Mouse (Mus musculus): ENCODE measurements at regions not wholly inside any gene's neighbourhood (a gene's known extent, or its start where the extent isn't known, plus 50 kb on each side); places are given as distances from the start of the nearest gene placed in this dataset.

- no peak for ATAC-seq (replicated peaks; ENCODE audit: extremely low read depth, insufficient read depth, low FRiP score)
- H3K36me3 ChIP-seq (ENCODE audit: control insufficient read depth, insufficient read depth) = no peaks in the 10 kb centered on the region
- no peak overlapping the region for H3K4me2 ChIP-seq (ENCODE audit: low read depth, low read length)
- no peak overlapping the region for H3K27ac ChIP-seq (ENCODE audit: low read length)
- H3K4me3 ChIP-seq (ENCODE audit: low read length) = no peak overlapping the region
- no peaks in the 10 kb centered on the region for H3K4me1 ChIP-seq (ENCODE audit: control insufficient read depth, insufficient read depth, low read length)
- WGBS = 84% methylated on average over 10 of the region's 10 CpGs
- H3K9me3 ChIP-seq (replicated peaks; ENCODE audit: control insufficient read depth, low read length) = no peaks in the 10 kb centered on the region
- 0 out of 2 replicates have a peak, but pooled peaks cover 2% of the 10 kb centered on the region for H3K27me3 ChIP-seq (ENCODE audit: control insufficient read depth, insufficient read depth, low read length)
- H3K9ac ChIP-seq (ENCODE audit: low read length) = no peak overlapping the region
Measured at GRCm38 (mm10) chr8:88862846-88863455, 166.1 kb downstream of the Cyld start.

- WGBS = 75% methylated on average over 2 of the region's 2 CpGs
- Histone ChIP-seq H3K4me1 (ENCODE audit: control insufficient read depth, insufficient read depth, low read length) (no peaks in the 10 kb centered on the region), H3K9ac (ENCODE audit: low read length) (no peak overlapping the region), H3K27ac (ENCODE audit: low read length) (no peak overlapping the region), H3K4me3 (ENCODE audit: low read length) (no peak overlapping the region), H3K9me3 (replicated peaks; ENCODE audit: control insufficient read depth, low read length) (0 out of 2 replicates have a peak, but pooled peaks cover 3% of the 10 kb centered on the region), H3K27me3 (ENCODE audit: control insufficient read depth, insufficient read depth, low read length) (0 out of 2 replicates have a peak, but pooled peaks cover 4% of the 10 kb centered on the region), H3K36me3 (ENCODE audit: control insufficient read depth, insufficient read depth) (no peaks in the 10 kb centered on the region), H3K4me2 (ENCODE audit: low read depth, low read length) (no peak overlapping the region)
- ATAC-seq (replicated peaks; ENCODE audit: extremely low read depth, insufficient read depth, low FRiP score) = no peak
Measured at GRCm38 (mm10) chr8:88857216-88857615, 160.4 kb downstream of the Cyld start.

GRCm38 (mm10) chr8:88853200-88853599 is 156.4 kb downstream of the Cyld start:
- WGBS = 89% methylated on average over 8 of the region's 8 CpGs
- Histone ChIP-seq H3K36me3 (ENCODE audit: control insufficient read depth, insufficient read depth) (no peaks in the 10 kb centered on the region), H3K4me2 (ENCODE audit: low read depth, low read length) (no peak overlapping the region), H3K9ac (ENCODE audit: low read length) (no peak overlapping the region), H3K27me3 (ENCODE audit: control insufficient read depth, insufficient read depth, low read length) (0 out of 2 replicates have a peak, but pooled peaks cover 4% of the 10 kb centered on the region), H3K4me3 (ENCODE audit: low read length) (no peak overlapping the region), H3K9me3 (replicated peaks; ENCODE audit: control insufficient read depth, low read length) (0 out of 2 replicates have a peak, but pooled peaks cover 3% of the 10 kb centered on the region), H3K27ac (ENCODE audit: low read length) (no peak overlapping the region), H3K4me1 (ENCODE audit: control insufficient read depth, insufficient read depth, low read length) (no peaks in the 10 kb centered on the region)
- ATAC-seq (replicated peaks; ENCODE audit: extremely low read depth, insufficient read depth, low FRiP score) = no peak

- Histone ChIP-seq H3K9ac (ENCODE audit: low read length) (no peak overlapping the region), H3K36me3 (ENCODE audit: control insufficient read depth, insufficient read depth) (no peaks in the 10 kb centered on the region), H3K4me3 (ENCODE audit: low read length) (no peak overlapping the region), H3K27me3 (ENCODE audit: control insufficient read depth, insufficient read depth, low read length) (no peaks in the 10 kb centered on the region), H3K4me1 (ENCODE audit: control insufficient read depth, insufficient read depth, low read length) (no peaks in the 10 kb centered on the region), H3K9me3 (replicated peaks; ENCODE audit: control insufficient read depth, low read length) (no peaks in the 10 kb centered on the region), H3K4me2 (ENCODE audit: low read depth, low read length) (no peak overlapping the region), H3K27ac (ENCODE audit: low read length) (no peak overlapping the region)
- WGBS = 44% methylated on average over 11 of the region's 11 CpGs
- no peak for ATAC-seq (replicated peaks; ENCODE audit: extremely low read depth, insufficient read depth, low FRiP score)
Measured at GRCm38 (mm10) chr8:88845916-88846315, 149.1 kb downstream of the Cyld start.

- no peak for ATAC-seq (replicated peaks; ENCODE audit: extremely low read depth, insufficient read depth, low FRiP score)
- H3K36me3 ChIP-seq (ENCODE audit: control insufficient read depth, insufficient read depth) = no peaks in the 10 kb centered on the region
- H3K27ac ChIP-seq (ENCODE audit: low read length) = no peak overlapping the region
- no peaks in the 10 kb centered on the region for H3K27me3 ChIP-seq (ENCODE audit: control insufficient read depth, insufficient read depth, low read length)
- H3K4me2 ChIP-seq (ENCODE audit: low read depth, low read length) = no peak overlapping the region
- no peak overlapping the region for H3K9ac ChIP-seq (ENCODE audit: low read length)
- H3K4me3 ChIP-seq (ENCODE audit: low read length) = no peak overlapping the region
- 53% methylated on average over 5 of the region's 5 CpGs for WGBS
- H3K9me3 ChIP-seq (replicated peaks; ENCODE audit: control insufficient read depth, low read length) = no peaks in the 10 kb centered on the region
- H3K4me1 ChIP-seq (ENCODE audit: control insufficient read depth, insufficient read depth, low read length) = no peaks in the 10 kb centered on the region
Measured at GRCm38 (mm10) chr8:88844370-88844769, 147.5 kb downstream of the Cyld start.

GRCm38 (mm10) chr8:88842451-88842850 is 145.6 kb downstream of the Cyld start:
- ATAC-seq (replicated peaks; ENCODE audit: extremely low read depth, insufficient read depth, low FRiP score) = no peak; the same call in 1 of the 2 replicates
- Histone ChIP-seq H3K27me3 (ENCODE audit: control insufficient read depth, insufficient read depth, low read length) (no peaks in the 10 kb centered on the region), H3K4me1 (ENCODE audit: control insufficient read depth, insufficient read depth, low read length) (no peaks in the 10 kb centered on the region), H3K9me3 (replicated peaks; ENCODE audit: control insufficient read depth, low read length) (no peaks in the 10 kb centered on the region), H3K36me3 (ENCODE audit: control insufficient read depth, insufficient read depth) (no peaks in the 10 kb centered on the region), H3K9ac (ENCODE audit: low read length) (no peak overlapping the region), H3K4me3 (ENCODE audit: low read length) (no peak overlapping the region), H3K4me2 (ENCODE audit: low read depth, low read length) (no peak overlapping the region), H3K27ac (ENCODE audit: low read length) (no peak overlapping the region)
- 77% methylated on average over 7 of the region's 7 CpGs for WGBS

GRCm38 (mm10) chr8:88840096-88840495 is 143.3 kb downstream of the Cyld start:
- no peaks in the 10 kb centered on the region for H3K9me3 ChIP-seq (replicated peaks; ENCODE audit: control insufficient read depth, low read length)
- H3K27ac ChIP-seq (ENCODE audit: low read length) = no peak overlapping the region
- no peak overlapping the region for H3K4me3 ChIP-seq (ENCODE audit: low read length)
- no peak overlapping the region for H3K4me2 ChIP-seq (ENCODE audit: low read depth, low read length)
- no peaks in the 10 kb centered on the region for H3K36me3 ChIP-seq (ENCODE audit: control insufficient read depth, insufficient read depth)
- 64% methylated on average over 5 of the region's 5 CpGs for WGBS
- no peak for ATAC-seq (replicated peaks; ENCODE audit: extremely low read depth, insufficient read depth, low FRiP score)
- no peaks in the 10 kb centered on the region for H3K4me1 ChIP-seq (ENCODE audit: control insufficient read depth, insufficient read depth, low read length)
- no peak overlapping the region for H3K9ac ChIP-seq (ENCODE audit: low read length)
- H3K27me3 ChIP-seq (ENCODE audit: control insufficient read depth, insufficient read depth, low read length) = no peaks in the 10 kb centered on the region

- ATAC-seq (replicated peaks; ENCODE audit: extremely low read depth, insufficient read depth, low FRiP score) = no peak
- Histone ChIP-seq H3K4me2 (ENCODE audit: low read depth, low read length) (no peak overlapping the region), H3K9me3 (replicated peaks; ENCODE audit: control insufficient read depth, low read length) (peaks cover 4% of the 10 kb centered on the region; the same call in 1 of the 2 replicates), H3K36me3 (ENCODE audit: control insufficient read depth, insufficient read depth) (no peaks in the 10 kb centered on the region), H3K27me3 (ENCODE audit: control insufficient read depth, insufficient read depth, low read length) (no peaks in the 10 kb centered on the region), H3K4me1 (ENCODE audit: control insufficient read depth, insufficient read depth, low read length) (no peaks in the 10 kb centered on the region), H3K4me3 (ENCODE audit: low read length) (no peak overlapping the region), H3K9ac (ENCODE audit: low read length) (no peak overlapping the region), H3K27ac (ENCODE audit: low read length) (no peak overlapping the region)
- 65% methylated on average over 12 of the region's 12 CpGs for WGBS
Measured at GRCm38 (mm10) chr8:88835756-88836291, 139.0 kb downstream of the Cyld start.

GRCm38 (mm10) chr8:88825816-88826215 is 129.0 kb downstream of the Cyld start:
- H3K27me3 ChIP-seq (ENCODE audit: control insufficient read depth, insufficient read depth, low read length) = no peaks in the 10 kb centered on the region
- H3K9ac ChIP-seq (ENCODE audit: low read length) = no peak overlapping the region
- no peaks in the 10 kb centered on the region for H3K36me3 ChIP-seq (ENCODE audit: control insufficient read depth, insufficient read depth)
- WGBS = 51% methylated on average over 5 of the region's 5 CpGs
- H3K27ac ChIP-seq (ENCODE audit: low read length) = no peak overlapping the region
- no peak overlapping the region for H3K4me2 ChIP-seq (ENCODE audit: low read depth, low read length)
- H3K4me1 ChIP-seq (ENCODE audit: control insufficient read depth, insufficient read depth, low read length) = no peaks in the 10 kb centered on the region
- H3K9me3 ChIP-seq (replicated peaks; ENCODE audit: control insufficient read depth, low read length) = peaks cover 6% of the 10 kb centered on the region; the same call in 1 of the 2 replicates
- H3K4me3 ChIP-seq (ENCODE audit: low read length) = no peak overlapping the region
- ATAC-seq (replicated peaks; ENCODE audit: extremely low read depth, insufficient read depth, low FRiP score) = no peak
